Mouse (Mus musculus) C2C12 (cell line): ENCODE data around the gene Tssk2.

Source experiments
- CTCF ChIP-seq: IDR thresholded peaks from one replicate; pipeline ENCODE4 v1.5.1; 2011; ENCODE audit not compliant: control insufficient read depth, insufficient read depth, insufficient read length
- USF1 ChIP-seq: IDR thresholded peaks from one replicate; pipeline ENCODE4 v1.6.1; 2011; ENCODE audit warnings: low read depth, mild to moderate bottlenecking, control low read depth, moderate library complexity

DNA sequence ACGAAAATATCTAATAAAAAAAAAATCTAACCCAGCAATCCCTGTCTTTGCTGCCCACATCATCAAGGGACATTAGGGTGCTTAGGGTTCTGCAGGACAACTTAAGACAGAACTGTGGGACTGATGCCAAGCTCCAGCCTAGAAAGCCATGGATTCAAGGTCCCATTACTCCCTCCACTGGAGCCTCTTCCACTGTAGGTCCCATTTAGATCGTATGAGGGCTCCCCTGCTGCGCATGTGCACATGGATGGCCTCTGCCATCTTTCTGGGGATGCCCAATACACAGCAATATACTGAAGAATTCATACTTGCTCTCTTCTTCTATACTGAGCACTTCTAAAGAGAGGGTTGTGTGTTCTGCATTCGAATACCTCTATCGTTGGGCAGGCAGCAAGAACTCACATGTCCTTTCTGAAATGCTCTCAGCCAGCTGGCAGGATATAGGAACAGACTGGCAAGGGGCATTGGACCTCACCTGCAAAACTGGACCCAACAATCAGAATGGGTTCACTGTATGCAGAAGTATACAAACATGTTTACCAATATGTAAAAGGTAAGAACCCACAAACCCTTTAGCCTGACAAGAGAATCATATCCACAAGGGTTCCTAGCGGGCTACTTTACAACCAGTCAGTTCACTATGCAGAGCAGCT, 8.6 kb upstream of the Tssk2 start:
- no peak for TF ChIP-seq CTCF
- TF ChIP-seq USF1 = no peak
